Mouse (Mus musculus): ENCODE measurements around the gene Eif4a3.

Gene Eif4a3

DNA sequence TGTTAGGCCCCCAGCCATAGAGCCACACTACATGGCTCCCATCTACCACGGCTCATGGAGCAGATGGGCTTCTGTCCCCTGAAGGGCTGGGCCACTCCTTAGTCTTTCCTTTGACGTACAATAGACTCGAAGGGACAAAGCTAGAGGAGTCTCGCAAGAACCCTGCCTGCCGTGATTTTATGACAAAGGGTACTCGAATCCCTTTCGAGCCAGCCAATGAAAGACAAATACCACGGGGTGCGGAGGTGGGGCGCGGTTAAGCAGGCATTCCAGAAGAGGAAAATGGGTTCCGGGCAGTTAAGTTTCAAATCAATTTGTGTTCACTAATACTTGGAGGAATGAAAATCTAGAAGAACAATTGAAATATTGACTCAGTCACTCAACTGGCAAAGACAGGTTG, 60.4 kb downstream of the Eif4a3 start:
- DNase-seq = no peak

All from thymus, postnatal 14 days (tissue).